Mouse (Mus musculus): ENCODE results near the gene E4f1. TPM values are rescaled to one million over a fixed set of nuclear protein-coding genes. Genes with fewer than 3 reads are reported as not detected.
A peak's percentile ranks its signal among the peaks of the same experiment; 100 is the strongest.

E4f1 gene
- total RNA-seq, 4 experiments from 2014 or later, result 13.6 to 14.6 (median 14.2) TPM

GRCm38 (mm10) chr17:24483495-24483894, 13.4 kb upstream of the E4f1 start:
- no peak for DNase-seq (ENCODE audit: low spot score in 2 of 2)

- DNase-seq (ENCODE audit: low spot score in 2 of 2), result no peak
These were observed 11.1 kb upstream of the E4f1 start for GRCm38 (mm10) chr17:24481027-24481815.

- DNase-seq (ENCODE audit: low spot score in 2 of 2), result no peak
These were observed 10.2 kb upstream of the E4f1 start for GRCm38 (mm10) chr17:24480201-24480826.

- DNase-seq (ENCODE audit: low spot score in 2 of 2), result no peak
These were observed 9.3 kb upstream of the E4f1 start for GRCm38 (mm10) chr17:24479431-24479830.

- DNase-seq (ENCODE audit: low spot score in 2 of 2), result peak; percentile 94 to 96
These were observed 8.7 kb upstream of the E4f1 start, which contains the start of gene Mlst8 for GRCm38 (mm10) chr17:24478663-24479380. Mlst8 (minus strand) TSS chr17:24479078.

GRCm38 (mm10) chr17:24477985-24478600, 8.0 kb upstream of the E4f1 start:
- DNase-seq (ENCODE audit: low spot score in 2 of 2), result no peak

GRCm38 (mm10) chr17:24477053-24477984, 7.2 kb upstream of the E4f1 start:
- DNase-seq (ENCODE audit: low spot score in 2 of 2), result no peak

- DNase-seq (ENCODE audit: low spot score in 2 of 2), result no peak
These were observed 6.1 kb upstream of the E4f1 start for GRCm38 (mm10) chr17:24476022-24476776.

GRCm38 (mm10) chr17:24475586-24475985, 5.5 kb upstream of the E4f1 start:
- no peak for DNase-seq (ENCODE audit: low spot score in 2 of 2)

GRCm38 (mm10) chr17:24474557-24474956, 4.4 kb upstream of the E4f1 start:
- DNase-seq (ENCODE audit: low spot score in 2 of 2), result no peak

GRCm38 (mm10) chr17:24473612-24474275, 3.6 kb upstream of the E4f1 start, which contains the start of gene Bricd5:
Bricd5 (plus strand) TSS chr17:24473884.
- no peak for DNase-seq (ENCODE audit: low spot score in 2 of 2)

GRCm38 (mm10) chr17:24472512-24472911, 2.4 kb upstream of the E4f1 start:
- peak; percentile 52 to 69 for DNase-seq (ENCODE audit: low spot score in 2 of 2)

GRCm38 (mm10) chr17:24470701-24471527, 801 bp upstream of the E4f1 start:
- DNase-seq (ENCODE audit: low spot score in 2 of 2), result peak in 1 of 2 experiments; percentile 42

- DNase-seq (ENCODE audit: low spot score in 2 of 2), result no peak
These were observed 690 bp downstream of the E4f1 start for GRCm38 (mm10) chr17:24469336-24469909.

- no peak for DNase-seq (ENCODE audit: low spot score in 2 of 2)
These were observed 1.4 kb downstream of the E4f1 start for GRCm38 (mm10) chr17:24468636-24469246.

GRCm38 (mm10) chr17:24463374-24464133, 6.6 kb downstream of the E4f1 start:
- no peak for DNase-seq (ENCODE audit: low spot score in 2 of 2)

GRCm38 (mm10) chr17:24462932-24463331, 7.2 kb downstream of the E4f1 start:
- no peak for DNase-seq (ENCODE audit: low spot score in 2 of 2)

Measured in gastrocnemius, adult 8-10 months (tissue).